Mouse (Mus musculus): ENCODE results near the gene Calcoco2.
"Not testable (repeated sequence)": the region's sequence is repeated elsewhere in the genome, so short reads cannot be mapped to it uniquely, and the experiment has no call there.

The Calcoco2 gene

GRCm38 (mm10) chr11:96111751-96112150 lies at the start of gene Calcoco2:
Gene Calcoco2 (minus strand): TSS chr11:96111964.
- DNase-seq (ENCODE audit: low spot score), result no peak

DNA sequence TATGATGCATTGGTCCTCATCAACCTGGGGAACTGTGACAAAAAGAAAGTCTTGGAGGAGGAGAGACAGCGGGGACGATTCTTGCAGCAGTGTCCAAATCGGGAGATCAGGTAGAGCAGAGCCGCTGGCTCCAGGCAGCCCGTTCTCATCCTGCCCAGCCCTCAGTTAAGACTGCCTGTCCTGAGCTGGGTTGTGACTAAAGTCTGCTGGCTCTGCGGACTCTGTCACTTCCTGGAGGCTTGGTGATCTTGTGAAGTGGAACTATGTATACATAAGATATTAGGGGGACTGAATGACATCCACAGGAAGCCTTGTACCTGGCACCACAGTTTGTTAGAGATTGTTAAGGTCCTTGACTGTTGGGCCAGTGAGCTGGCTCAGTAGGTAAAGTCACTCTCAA lies 35.7 kb upstream of the Calcoco2 start:
- no peak for DNase-seq (ENCODE audit: low spot score)

DNA sequence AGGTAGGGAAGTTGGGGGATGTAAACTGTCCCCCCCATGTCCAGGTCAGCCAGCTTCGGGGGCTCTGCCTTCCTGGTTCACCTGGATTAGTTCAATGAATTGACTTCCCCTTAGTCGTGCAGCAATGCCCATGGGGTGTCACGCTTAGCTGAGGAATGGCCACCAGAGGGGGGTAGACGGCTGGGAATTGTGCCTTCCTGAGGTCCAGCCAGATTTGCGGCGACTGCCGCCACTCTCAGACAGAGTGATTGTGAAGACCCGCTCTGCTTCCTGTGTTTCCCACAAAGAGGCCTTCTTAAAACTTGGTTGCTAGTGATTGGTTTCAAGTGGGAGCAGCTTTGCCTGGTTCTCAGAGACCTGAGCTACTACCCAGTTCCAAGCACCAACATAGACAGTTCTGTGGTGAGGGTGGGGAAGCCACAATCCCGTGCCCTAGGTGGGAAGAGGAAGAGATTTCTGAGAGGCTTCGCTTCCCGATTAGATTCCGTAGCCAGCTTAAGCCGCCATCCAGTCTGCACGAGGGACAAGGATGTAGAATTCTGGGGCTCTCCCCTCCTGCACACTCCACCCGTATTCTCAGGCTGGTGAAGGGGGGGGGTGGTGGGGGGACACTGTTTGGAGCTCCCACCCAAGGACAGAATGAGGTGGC lies 34.0 kb upstream of the Calcoco2 start:
- peak; percentile 73 for DNase-seq (ENCODE audit: low spot score)

GRCm38 (mm10) chr11:96143766-96144165 lies 32.0 kb upstream of the Calcoco2 start:
- DNase-seq (ENCODE audit: low spot score), result no peak

DNA sequence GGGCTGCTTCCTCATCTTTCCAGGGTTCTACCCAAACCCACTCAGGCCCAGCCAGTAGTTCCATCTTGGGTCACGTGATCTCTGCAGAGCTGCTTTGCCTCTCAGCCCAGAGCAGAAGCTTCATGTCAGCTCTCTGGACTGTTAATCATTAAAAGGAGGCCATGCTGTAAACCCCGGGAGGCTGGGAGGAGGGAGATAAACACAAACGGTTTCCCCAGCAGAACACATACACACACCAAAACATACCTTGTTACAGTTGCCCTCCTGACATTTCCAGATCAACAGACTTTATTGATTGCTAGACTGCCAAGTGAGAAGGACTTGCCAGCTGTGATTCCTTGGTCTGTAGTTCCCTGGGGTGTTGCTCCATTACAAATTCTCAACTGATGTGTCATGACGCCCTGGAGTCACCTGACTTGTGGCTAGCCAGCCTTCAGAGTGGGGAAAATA lies 29.0 kb upstream of the Calcoco2 start:
- no peak for DNase-seq (ENCODE audit: low spot score)

- DNase-seq (ENCODE audit: low spot score), result no peak
Measured at GRCm38 (mm10) chr11:96135847-96136246, 24.1 kb upstream of the Calcoco2 start.

DNA sequence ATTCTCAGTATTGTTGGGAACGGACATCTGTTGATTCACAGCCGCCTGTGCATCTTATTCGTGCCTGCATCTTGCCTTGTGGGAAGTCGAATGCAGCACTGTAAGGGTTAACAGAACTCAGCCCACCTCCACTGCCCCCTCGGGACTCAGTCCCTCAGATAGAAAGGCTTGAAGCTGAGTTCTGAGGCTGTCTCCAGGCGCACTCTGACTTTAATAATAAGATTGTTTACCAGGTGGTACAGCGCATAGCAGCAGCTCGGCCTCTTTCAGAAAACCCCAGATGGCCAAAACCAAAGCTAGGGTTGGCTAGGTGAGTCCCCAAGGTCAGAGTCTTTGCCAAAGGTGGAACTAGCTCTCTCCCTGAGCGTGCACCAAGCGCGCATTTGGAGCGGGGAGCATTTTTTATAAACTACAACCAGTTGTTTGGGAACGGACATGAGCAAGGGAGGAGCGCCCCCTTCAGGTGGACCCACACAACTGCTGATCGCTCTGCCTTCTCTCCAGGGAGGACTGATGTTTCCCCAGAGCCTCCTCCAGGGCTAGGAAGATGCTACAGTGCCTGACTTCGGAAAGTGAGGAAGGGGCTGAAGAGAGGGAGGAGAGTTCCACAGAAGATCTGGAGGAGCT lies 21.6 kb upstream of the Calcoco2 start, which contains the start of gene Ttll6:
Gene Ttll6 (plus strand): TSS at position 548 of the 627 bp plus-strand sequence.
- DNase-seq (ENCODE audit: low spot score), result peak; percentile 54

- no peak for DNase-seq (ENCODE audit: low spot score)
Measured at GRCm38 (mm10) chr11:96130606-96131005, 18.8 kb upstream of the Calcoco2 start.

GRCm38 (mm10) chr11:96124052-96124914 lies 12.5 kb upstream of the Calcoco2 start:
- peak; percentile 27 for DNase-seq (ENCODE audit: low spot score)

DNA sequence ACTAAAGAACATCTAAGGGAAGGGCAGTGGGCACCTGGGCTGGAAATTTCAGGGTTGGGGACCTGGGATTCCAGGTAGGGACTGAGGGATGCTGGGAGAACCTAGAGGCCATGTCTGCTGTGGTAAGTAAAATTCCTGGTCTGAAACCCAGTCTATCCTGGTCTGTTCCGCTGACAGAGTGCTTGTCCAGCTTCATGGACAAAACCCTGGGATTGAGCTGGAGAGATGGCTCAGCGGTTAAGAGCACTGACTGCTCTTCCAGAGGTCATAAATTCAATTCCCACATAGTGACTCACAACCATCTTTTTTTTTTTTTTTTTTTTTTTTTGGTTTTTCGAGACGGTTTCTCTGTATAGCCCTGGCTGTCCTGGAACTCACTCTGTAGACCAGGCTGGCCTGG lies 11.0 kb upstream of the Calcoco2 start:
- DNase-seq (ENCODE audit: low spot score), result not testable (repeated sequence)

DNA sequence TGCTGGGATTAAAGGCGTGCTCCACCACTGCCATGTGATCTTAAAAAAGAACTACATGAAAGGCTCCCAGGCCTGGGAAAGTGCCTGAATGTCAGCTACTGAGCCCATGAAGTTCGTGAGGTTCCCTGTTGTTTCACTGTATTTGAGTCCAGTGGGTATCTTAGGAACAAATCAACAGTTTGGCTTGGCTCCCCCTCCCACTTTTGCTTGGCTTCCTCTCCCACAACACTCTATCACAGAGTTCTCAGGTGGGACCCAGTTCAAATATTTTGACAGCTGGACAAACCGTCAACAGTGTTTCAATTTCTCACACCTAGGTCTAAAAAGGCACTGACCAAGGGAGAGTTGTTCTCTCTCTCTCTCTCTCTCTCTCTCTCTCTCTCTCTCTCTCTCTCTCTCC lies 7.6 kb upstream of the Calcoco2 start:
- no peak for DNase-seq (ENCODE audit: low spot score)

GRCm38 (mm10) chr11:96116925-96117324 lies 5.2 kb upstream of the Calcoco2 start:
- DNase-seq (ENCODE audit: low spot score), result not testable (repeated sequence)

GRCm38 (mm10) chr11:96116116-96116515 lies 4.4 kb upstream of the Calcoco2 start:
- DNase-seq (ENCODE audit: low spot score), result no peak

- DNase-seq (ENCODE audit: low spot score), result no peak
Measured at GRCm38 (mm10) chr11:96115416-96115815, 3.7 kb upstream of the Calcoco2 start.

- DNase-seq (ENCODE audit: low spot score), result no peak
Measured at GRCm38 (mm10) chr11:96114077-96114476, 2.3 kb upstream of the Calcoco2 start.

DNA sequence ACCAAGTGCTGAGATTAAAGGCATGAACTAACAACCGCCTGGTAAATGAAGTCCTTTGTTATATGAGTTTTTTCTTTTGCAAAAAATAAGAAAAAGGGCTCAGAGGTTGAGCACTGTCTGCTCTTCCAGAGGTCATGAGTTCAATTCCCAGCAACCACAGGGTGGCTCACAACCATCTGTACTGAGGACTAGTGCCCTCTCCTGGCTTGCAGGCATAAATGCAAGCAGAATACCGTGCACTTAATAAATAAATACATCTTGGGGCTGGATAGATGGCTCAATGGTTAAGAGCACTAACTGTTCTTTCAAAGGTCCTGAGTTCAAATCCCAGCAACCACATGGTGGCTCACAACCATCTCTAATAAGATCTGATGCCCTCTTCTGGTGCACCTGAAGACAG lies 814 bp downstream of the Calcoco2 start:
- not testable (repeated sequence) for DNase-seq (ENCODE audit: low spot score)

DNA sequence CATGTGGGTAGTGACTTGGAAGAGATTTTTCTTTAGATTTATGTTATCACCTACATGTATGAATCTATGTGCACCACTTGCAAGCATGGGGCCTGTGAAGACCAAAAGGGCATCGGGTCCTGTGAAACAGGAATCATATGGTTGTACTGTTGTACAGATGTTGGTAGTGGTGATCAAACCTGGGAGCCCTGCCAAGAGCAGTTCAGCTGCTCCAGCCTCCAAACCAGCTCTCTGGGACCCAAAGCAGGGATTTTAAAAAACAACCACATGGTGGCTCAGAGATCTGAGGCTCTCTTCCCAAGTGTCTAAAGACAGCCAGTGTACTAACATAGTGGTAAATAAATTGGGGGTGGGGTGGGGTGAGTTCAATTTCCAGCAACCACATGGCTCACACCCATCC lies 3.4 kb downstream of the Calcoco2 start:
- no peak for DNase-seq (ENCODE audit: low spot score)

- DNase-seq (ENCODE audit: low spot score), result peak; percentile 56
Measured at GRCm38 (mm10) chr11:96093361-96093760, 18.4 kb downstream of the Calcoco2 start.

GRCm38 (mm10) chr11:96092674-96093291 lies 19.0 kb downstream of the Calcoco2 start:
- no peak for DNase-seq (ENCODE audit: low spot score)

DNA sequence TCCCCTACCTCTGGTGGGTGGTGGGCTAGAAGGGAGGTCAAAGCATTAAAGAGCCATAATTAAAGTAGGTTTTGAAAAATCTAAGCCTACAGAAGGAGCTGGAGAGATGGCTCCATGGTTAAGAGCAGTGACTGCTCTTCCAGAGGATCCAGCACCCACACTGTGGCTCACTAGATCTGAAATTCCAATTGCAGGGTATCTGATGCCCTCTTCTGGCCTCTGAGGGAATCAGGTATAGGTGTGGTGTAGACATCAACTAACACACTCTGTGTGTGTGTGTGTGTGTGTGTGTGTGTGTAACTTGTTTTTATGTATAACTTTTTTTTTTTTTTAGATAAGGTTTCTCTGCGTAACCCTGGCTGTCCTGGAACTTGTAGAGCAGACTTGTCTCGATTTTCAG lies 20.7 kb downstream of the Calcoco2 start:
- DNase-seq (ENCODE audit: low spot score), result no peak

DNA sequence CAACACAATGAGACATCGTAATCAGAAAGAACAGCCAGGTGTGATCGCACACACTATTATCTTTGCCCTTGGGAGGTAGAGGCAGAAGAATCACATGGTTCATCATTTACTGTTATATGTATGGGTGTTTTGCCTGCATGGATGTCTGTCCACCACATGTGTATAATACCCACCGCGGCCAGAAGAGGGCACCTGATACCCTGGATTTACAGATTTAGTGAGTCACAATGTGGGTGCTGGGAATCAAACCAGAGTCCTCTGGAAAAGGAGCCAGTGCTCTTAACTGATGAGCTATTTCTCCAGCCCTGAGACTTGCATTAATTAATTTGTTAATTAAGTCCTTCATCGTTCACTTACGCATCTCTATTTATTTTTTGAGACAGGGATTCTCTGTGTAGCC lies 23.8 kb downstream of the Calcoco2 start:
- no peak for DNase-seq (ENCODE audit: low spot score)

DNA sequence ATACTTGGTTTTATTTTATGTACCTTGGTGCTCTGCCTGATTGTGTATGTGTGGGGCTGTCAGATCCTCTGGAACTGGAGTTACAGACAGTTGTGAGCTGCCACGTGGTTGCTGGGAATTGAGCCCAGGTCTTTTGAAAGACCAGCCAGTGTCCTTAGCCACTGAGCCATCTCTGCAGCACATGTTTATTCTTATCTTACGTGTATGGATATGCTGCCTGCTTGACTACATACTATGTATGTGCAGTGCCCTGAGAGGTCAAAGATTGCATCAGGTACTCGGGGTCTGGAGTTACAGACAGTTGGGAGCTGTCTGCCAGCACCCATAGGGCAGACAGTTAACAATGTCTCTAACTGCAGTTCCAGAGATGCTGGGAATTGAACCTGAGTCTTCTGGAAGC lies 29.1 kb downstream of the Calcoco2 start:
- DNase-seq (ENCODE audit: low spot score), result no peak
